Mouse (Mus musculus) kidney, adult 18-20 months (tissue): Measurements from ENCODE around the gene Gm35549.
"Not testable (repeated sequence)": the region's sequence is repeated elsewhere in the genome, so short reads cannot be mapped to it uniquely, and the experiment has no call there.

Source experiments
- DNase-seq: peaks from one replicate; pipeline ENCODE4 v3.0.0; 2021

Gene Gm35549

GRCm38 (mm10) chr9:122843760-122844159, at the start of gene Gm35549:
TSS of gene Gm35549 (minus strand) at chr9:122844035.
- no peak for DNase-seq

- peak; percentile 76 for DNase-seq
Measured at GRCm38 (mm10) chr9:122886372-122887179, 42.7 kb upstream of the Gm35549 start.

GRCm38 (mm10) chr9:122885385-122885784, 41.5 kb upstream of the Gm35549 start, which contains the start of gene Zkscan7:
TSS of gene Zkscan7 (plus strand) at chr9:122885685.
- no peak for DNase-seq

GRCm38 (mm10) chr9:122875145-122875544, 31.3 kb upstream of the Gm35549 start:
- no peak for DNase-seq

- no peak for DNase-seq
Measured at GRCm38 (mm10) chr9:122874653-122875052, 30.8 kb upstream of the Gm35549 start.

GRCm38 (mm10) chr9:122872595-122872994, 28.8 kb upstream of the Gm35549 start:
- DNase-seq = no peak

- DNase-seq = no peak
Measured at GRCm38 (mm10) chr9:122866192-122866591, 22.4 kb upstream of the Gm35549 start.

GRCm38 (mm10) chr9:122865697-122866166, 21.9 kb upstream of the Gm35549 start, which contains the start of gene Zfp445:
TSS of gene Zfp445 (minus strand) at chr9:122866006.
- DNase-seq = peak; percentile 87

- no peak for DNase-seq
Measured at GRCm38 (mm10) chr9:122864848-122865247, 21.0 kb upstream of the Gm35549 start.

GRCm38 (mm10) chr9:122863731-122864130, 19.9 kb upstream of the Gm35549 start:
- DNase-seq = no peak

- no peak for DNase-seq
Measured at GRCm38 (mm10) chr9:122860752-122861151, 16.9 kb upstream of the Gm35549 start.

- no peak for DNase-seq
Measured at GRCm38 (mm10) chr9:122856716-122857115, 12.9 kb upstream of the Gm35549 start.

GRCm38 (mm10) chr9:122855617-122856016, 11.8 kb upstream of the Gm35549 start:
- DNase-seq = no peak

GRCm38 (mm10) chr9:122855141-122855540, 11.3 kb upstream of the Gm35549 start:
- DNase-seq = not testable (repeated sequence)

- no peak for DNase-seq
Measured at GRCm38 (mm10) chr9:122854526-122854925, 10.7 kb upstream of the Gm35549 start.

GRCm38 (mm10) chr9:122847811-122848311, 4.0 kb upstream of the Gm35549 start:
- DNase-seq = not testable (repeated sequence)

GRCm38 (mm10) chr9:122846156-122846555, 2.3 kb upstream of the Gm35549 start:
- no peak for DNase-seq

- no peak for DNase-seq
Measured at GRCm38 (mm10) chr9:122845621-122846020, 1.8 kb upstream of the Gm35549 start.

GRCm38 (mm10) chr9:122837680-122838079, 6.2 kb downstream of the Gm35549 start:
- DNase-seq = peak; percentile 70

- DNase-seq = no peak
Measured at GRCm38 (mm10) chr9:122837216-122837615, 6.6 kb downstream of the Gm35549 start.

GRCm38 (mm10) chr9:122836790-122837189, 7.0 kb downstream of the Gm35549 start:
- DNase-seq = peak; percentile 45

GRCm38 (mm10) chr9:122836126-122836525, 7.7 kb downstream of the Gm35549 start:
- DNase-seq = no peak

GRCm38 (mm10) chr9:122829826-122830380, 13.9 kb downstream of the Gm35549 start:
- DNase-seq = no peak

GRCm38 (mm10) chr9:122826743-122827142, 17.1 kb downstream of the Gm35549 start:
- no peak for DNase-seq
